Mouse (Mus musculus): ENCODE measurements around the gene Gpat3.

Gpat3 gene

DNA sequence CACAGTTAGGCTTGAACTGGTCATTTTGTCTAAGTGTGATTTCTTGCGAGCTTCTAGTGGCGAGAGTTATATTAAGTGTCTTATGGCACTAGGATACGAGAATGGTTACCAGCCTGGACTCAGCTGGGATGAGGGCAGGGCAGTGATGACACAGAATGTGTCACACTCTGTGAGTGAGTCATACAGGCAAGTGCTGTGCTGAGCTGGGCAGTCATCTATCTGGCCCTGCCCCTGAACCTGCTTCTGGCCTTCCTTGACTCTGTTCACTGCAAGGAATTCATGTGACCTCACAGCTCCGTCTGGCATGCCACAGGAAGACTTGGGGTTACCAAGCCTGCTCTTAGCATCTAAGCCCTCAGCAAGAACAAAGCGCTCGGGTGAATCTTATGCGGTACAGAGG, 16.3 kb downstream of the Gpat3 start:
- no peak for DNase-seq

DNA sequence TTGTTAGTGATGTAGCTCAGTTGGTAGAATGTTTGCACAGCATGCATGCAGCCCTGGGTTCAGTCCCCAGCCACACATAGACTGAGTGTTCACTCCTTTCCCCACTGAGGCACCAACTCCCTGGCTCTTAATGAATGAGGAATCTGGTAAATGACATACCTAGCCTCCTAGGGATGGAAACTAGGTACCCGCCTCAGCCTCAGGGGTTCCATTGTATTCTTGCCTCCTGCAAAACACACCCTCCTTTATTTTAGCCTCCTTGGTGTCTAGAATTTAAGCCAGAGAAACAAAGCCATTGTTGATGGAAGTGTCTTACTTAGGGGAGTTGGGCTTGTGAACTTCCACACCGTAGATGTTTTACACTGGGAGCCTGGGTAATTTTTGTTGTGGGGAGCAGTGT, 17.6 kb downstream of the Gpat3 start:
- no peak for DNase-seq

DNA sequence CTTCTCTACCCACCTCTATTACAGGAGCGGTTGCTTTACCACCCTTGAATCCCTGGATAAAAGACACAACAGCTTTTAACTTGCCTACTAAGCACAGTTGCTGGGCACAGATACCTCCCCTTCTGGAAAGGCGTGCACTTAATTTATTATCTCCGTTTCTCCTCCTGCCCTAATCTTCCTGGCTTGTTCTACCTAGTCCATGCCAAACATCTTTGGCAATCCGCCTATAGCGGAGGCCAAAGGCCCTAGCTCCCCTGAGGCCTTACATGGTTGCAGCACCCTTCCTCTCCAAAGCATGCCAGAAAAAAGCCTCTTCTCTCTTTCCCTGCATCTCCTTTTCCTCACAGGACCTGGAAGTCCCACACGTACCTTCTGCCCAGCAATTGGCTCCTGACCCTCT, 18.9 kb downstream of the Gpat3 start:
- DNase-seq = no peak

DNA sequence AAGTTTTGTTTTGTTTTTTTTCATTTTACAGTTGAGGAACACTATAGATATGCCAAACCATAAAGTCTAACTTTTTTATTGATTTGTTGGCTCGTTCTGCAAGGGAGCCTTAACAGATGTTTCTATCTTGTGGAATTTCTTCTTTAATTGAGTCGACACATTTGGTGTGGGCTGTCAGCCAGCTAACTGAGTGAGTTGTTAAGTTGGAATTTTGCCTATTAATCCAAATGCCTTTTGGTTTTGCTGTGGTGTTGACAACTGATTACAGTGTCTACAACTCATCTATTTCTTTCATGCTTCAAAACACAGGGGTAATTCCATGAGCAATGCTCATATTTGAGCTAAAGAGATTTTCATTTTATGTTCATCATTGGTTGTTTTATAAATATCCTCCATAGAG, 20.7 kb downstream of the Gpat3 start:
- no peak for DNase-seq

DNA sequence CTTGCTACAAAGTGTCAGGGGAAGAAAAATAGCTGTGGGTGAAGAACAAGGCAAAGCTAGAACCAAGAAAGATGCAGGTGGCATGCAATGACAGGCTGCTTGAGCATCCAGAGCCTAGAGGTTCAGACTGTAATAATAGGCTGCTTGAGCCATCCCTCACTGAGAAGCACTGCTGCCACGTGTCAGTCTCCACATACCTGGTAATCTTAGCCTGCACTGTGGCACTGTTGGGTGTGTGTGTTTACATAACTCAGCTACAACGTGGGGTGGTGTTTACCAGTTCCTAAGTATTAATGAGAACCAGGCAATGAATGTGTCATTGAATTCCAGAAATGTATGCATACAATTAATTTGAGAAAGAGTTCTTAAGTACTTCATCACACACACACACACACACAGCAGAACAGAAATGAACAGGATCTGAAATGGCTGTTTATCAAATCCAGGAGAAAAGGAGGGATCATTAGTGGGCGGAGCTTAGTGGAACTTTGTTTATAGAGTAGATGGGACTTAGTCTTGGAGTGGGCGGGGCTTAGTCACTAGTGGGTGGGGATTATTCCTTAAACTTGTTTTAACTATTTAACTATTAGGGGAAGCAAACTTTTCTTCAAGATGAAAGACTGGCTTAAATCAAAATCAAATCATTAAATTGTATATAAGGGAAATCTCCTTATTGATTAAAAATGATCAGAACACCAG, 23.8 kb downstream of the Gpat3 start:
- DNase-seq = no peak

DNA sequence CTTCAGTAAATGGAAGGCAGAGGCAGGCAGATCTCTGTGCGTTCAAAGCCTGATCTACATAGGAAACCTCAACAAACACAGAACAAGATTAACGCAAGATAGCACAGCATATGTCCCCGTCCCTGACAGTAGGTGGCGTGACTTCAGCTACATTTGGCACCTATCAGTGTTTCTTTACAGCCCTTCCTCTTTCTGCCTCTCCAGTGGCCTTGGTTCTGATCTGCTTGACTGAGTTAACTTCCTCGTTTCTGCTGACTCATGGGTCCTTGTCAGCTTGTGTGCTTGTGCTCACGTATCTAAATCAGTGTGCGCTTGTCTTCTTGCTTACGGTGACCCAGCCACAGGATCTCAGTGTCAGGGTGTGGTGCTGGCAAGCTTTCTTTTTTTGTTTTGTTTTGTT, 26.5 kb downstream of the Gpat3 start:
- no peak for DNase-seq

DNA sequence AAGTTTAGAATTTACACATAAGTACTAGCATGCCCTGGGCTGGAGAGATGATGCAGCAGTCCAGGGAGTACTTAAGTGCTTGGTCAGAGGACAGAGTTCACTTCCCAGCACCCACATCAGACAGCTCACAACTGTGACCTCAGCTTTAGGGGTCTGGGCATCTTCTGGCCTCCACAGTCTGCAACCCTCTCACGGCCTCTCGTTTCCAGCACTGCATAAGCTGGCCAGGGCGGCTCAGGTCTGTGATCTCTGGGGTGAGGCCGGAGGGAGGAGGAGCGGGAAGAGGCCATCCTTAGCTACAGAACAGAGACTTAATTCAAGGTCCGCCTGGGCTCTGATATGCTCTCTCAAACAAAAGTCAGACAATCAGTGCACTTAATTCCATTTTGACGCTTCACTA, 29.2 kb downstream of the Gpat3 start:
- no peak for DNase-seq

DNA sequence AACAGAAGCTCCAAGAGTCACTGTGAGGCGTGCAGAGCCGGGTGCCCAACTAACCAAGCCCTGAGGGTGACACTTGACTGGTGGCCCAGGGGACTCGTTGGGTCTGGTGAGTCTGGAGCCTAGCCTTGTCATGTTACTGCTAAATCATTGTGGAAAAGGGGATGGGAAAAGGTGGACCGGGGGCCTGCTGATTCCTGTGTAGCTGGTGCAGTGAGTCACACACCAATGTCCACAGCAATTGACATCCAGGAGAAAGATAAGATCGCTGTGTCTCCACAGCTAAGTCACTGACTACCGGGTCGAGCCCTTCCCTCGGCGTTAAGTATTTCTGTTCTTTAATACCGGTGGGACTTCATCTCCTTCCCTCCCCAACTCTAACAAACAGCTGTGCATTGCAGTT, 29.7 kb downstream of the Gpat3 start:
- no peak for DNase-seq

DNA sequence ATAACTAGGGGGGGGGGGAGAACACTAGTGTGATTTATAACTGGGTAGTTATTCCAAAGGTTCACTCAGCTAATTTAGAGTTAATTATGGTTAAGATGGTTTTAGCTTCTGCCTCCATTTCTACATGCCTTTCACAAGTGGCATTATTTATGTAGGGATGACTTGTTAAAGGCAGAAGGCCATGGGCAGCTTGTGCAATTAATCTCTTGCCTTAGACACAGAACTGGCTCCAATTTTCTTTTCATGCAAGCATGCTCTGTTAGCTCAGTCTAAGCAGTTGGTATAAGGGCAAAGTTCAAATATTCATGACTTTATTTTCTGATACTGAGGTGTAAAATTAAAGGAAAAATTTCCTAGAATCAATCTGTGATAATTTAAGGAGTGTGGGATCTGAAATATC, 31.5 kb downstream of the Gpat3 start:
- DNase-seq = no peak

DNA sequence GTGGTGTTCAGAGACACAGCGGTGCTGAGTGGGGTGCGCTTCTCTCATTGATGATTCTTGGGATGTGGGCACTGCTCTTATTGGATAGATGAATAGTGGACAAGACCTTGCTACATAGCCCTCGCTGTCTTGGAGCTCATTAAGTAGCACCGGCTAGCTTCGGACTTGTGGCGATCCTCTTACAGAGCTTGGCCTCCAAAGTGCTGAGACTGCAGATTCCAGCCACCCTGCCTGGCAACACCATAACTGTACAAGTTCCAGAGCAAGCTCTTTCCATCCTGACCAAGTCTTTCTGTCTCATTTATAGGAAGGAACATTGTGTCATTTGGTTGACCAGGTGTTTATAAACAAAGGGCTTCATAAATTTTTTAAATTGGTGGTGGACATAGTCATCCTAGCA, 39.7 kb downstream of the Gpat3 start:
- DNase-seq = no peak

DNA sequence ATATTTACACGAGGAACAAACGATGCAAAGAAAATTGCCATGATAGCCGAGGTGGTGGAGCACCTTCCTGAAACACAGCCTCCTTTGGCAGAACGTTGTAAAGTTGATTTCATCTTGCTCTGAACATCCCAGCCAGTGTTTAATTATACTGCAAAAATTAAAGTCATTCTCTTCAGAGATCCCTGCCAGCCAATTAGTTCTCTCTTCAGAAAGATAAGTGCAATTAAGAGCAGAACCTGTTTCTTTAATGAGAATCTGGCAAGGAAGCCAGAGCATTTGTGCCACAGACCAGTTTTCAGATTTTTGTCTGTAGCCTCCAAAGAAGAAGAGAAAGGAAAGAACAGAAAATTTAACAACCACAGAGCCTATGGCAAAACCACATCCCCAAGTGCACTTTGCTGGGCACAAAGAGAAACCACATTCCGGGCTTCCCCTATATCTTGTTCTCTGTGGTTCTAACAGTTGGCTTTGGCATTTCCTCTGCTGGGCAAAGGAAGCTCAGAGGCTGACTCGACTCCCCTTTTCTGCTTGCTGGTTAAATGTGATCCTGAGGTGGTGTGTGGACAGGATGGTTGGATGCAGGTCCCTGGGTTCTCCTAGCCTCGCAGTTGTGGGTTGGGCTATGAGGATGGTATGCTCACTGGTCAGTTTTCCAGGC, 40.9 kb downstream of the Gpat3 start:
- no peak for DNase-seq

DNA sequence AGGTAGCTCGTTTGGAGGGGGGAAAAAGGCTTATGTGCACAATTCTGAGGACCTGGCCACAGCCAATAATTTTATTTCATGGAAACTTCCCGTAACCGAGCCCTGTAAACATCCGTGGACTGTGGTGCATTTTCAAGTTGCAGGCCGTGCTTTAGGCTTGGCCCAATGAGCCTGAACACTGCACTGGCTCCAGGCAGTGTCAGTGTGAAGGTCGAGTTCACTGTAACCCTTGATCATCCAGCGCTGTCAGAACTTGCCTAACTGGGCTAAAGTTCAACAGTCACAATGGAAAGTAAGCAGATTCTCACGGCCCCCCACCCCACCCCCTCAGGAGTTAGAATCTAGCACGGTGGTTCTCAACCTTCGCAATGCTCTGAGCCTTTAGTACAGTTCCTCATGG, 50.7 kb downstream of the Gpat3 start:
- DNase-seq = no peak

DNA sequence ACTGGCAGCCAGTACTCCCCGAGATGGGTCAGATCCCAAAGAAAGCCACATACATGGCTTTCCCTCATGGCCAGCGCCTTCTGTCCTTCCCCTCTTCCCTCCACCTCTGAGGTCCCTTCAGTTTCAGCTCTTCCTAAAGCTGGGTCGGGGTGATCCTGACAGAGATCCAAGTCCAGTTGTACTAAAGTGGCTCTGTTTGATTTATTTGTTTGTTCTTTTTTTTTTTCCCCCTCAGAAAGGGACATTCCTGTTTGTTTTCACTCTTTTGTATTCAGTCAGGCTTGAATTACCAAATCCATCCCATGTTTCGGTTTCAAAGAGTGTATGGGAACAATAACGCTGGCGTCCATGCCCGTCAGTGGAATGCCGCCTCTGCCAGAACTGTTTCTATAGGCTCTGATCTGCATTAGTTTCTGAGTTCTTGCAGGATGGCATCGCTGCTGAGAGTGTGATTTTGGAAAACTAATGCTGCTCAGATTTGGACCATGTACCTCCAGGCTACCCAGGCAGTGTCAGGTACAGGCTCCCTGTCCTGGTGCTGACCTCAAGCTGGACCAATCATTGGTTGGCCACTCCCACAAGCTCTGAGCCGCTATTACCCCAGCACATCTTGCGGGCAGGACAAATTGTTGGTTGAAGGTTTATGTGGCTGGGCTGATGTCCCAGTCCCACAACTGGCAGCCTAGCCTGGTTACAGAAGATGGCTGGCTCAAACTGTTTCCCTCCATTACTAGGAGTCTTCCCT, 54.4 kb downstream of the Gpat3 start:
- DNase-seq = no peak

DNA sequence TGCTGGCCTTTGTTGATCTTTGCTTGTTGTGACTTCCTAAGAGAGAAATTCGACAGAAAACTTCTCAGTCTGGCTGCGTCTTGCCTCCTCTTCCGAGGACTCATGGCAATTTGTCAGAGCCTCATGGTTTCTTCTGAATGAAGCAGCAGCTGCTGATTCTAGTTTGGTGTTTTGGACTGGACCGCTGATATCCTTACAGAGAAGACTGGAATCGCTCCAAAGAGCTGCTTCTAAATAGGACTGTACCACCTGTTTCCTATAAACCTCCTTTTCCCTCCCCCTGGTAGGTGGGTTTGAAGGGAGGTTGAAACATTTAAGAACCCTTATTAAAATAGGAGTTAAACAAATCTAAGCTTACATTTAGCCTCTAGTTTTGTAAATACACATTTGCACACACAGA, 55.5 kb downstream of the Gpat3 start:
- DNase-seq = no peak

DNA sequence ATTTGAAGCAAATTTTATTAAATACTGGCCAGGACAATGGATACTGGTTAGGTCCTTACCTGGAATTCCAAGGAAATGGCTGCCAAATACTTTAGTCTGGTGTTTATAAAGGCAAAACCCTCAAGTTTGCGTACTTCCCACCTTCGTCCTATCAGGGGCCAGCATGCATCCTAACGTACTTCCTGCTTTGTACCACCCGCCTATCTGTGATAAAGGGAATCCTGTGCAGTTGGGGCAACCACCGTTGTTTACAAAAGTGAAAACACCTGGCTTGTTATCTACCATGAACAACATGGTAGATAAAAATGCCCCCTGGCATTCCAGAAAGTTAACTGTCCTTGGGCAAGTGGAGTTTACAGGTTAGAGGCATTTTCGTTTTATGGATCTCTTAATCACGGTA, 63.0 kb downstream of the Gpat3 start:
- no peak for DNase-seq

DNA sequence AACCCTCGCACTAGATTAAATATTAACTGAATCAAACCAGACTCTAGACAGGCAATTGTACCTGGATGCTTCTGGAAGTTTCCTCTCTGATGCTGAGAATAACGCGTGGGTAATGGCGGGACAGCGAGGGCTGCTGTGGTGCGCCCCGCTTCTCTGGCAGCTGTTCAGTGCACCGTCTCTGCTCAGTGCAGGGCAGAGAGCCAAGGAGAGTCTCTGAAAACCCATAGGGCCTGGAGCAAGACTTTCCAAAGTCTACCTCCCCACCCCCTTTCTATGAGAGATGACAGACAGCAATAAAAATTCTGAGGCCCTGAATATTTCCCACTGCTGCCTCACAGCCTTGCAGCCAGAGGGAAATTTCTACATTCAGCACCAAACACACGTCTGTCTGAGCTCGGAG, 63.4 kb downstream of the Gpat3 start:
- no peak for DNase-seq

DNA sequence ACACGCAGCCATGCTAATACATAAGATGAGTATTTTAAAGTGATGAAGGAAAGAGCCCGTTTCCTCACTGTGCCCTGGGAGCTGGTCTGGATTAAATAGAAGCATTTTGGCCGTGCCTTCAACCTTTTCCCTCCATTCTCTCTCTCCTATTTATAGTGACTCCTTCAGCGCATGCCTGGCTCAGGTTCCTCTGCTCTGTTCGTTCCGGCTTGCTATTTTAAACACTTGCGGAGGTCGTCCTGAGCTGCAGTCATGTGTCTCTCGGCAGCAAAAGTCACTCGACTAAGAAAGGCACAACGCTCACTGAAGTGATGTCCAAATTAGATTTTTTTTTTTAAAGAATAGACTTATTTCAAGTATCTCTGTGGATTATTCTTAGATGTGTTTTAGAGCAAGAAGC, 64.2 kb downstream of the Gpat3 start:
- no peak for DNase-seq

DNA sequence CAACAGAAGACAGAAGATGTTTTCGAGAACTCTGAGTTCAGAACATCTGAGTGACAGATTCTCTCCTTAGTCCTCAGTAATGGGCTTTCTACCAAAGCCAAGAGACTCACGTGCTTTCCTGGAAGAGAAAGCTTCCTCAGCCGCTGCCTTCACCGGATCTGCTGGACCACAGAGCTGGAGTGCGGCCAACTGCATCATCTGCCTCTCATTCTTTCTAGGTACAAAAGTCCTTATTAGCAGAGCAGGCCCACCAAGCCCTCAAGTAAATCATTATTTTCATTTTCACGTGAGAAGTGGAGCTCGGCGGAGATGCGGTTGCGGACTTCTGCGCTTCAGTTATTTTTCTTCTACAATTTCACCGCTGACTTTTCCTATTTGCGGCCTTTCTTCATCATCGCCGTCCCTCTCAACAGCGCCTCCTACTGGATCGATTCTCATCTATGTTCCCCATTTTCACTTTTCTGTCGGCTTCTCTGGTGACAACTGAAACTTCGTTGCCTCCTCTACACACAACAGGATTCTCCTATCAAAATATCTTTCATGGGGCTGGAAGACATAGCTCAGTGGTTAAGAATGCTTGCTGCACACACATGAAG, 66.1 kb downstream of the Gpat3 start:
- no peak for DNase-seq

DNA sequence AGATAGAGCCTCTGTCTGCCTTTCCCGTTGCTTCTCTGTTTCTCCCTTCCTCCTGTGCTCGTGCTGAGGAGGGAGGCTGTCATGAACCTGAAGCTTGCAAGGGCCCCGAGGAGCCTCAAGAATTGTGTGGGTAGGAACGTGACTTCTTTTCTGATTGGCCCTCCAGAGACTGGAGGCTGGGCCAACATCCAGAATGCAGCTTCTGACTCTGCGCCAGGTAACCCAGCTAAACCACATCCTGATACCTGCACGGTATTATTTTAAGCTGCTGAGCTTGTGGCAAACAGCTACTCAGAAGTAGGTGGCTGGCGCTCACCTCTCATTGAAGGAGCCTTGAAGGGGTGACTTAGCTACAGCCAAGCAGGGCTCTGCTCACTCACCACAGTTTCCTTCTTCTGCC, 66.9 kb downstream of the Gpat3 start:
- DNase-seq = no peak

DNA sequence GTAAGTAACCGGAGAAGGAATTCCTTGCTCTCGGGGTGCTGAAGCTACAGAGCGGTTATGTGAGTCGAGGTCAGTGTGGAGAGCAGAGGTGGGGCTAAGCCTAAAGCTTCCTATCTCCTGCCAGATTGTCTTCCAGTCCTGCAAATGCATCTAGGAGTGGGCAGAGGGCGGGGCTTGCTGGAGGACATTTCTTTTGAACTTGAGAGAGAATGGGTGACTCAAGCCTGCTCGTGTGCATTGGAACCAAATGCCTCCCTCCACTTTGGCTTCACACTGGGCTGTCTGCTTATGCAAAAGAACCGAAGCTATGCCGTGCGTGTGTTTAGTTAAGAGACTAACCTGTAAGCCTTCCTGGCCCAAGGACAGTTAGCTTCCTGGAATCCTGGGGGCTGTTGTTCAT, 67.8 kb downstream of the Gpat3 start:
- DNase-seq = no peak

DNA sequence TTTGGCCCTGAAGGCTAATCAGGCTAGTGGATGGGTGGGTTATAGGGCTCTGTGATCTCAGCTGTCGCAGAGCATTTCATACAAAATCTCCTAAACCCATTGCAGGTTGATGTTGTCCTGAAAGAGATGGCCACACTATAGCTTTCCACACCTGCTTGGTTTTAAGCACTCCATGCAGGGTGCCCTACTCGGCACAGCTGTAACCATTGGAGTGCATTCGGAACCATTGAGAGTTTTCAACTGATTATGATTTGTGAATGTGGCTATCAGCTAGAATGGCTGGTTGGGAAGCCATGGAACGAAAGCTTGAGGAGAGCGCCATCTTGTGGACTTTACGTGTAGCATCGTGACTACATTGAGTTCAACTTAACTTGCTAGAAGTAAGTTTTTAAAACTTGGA, 69.5 kb downstream of the Gpat3 start:
- peak; percentile 10 for DNase-seq

DNA sequence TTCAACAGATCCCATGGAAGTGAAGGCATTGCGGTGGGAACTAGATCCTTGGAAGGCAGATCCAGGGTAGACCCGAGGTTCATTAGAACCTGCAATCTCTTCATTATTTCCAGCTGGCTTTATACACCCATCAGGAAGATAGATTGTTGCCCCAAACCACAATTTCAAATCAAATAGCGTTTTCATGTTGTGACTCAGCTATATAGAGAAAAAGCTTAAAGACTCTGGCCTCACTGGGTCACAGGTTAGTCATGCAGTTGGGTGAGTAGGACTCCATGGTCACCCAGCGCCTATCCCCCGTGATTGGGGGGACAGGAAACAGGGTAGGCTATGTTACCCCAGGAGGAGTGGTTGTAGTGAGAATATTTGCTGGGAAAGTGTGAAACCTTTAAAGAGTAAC, 69.9 kb downstream of the Gpat3 start:
- no peak for DNase-seq

DNA sequence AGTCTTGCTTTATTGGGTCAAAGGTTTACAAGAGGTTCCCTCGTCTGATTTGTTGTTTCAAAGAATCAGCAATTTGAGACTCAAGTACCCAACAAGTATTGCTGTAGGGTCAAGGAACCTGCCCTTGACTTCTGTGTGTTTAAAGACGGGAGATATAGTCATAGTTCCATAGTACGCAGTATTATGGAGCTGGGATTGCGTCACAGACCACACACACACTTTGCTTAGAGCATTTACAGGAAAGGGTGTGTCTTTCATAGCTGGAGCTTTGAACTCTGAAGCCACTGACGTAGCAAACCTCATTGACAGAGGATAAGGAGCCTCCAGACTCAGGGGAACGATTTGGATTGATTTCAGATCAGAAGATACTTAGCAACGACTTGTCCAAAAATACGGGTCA, 70.9 kb downstream of the Gpat3 start:
- no peak for DNase-seq

DNA sequence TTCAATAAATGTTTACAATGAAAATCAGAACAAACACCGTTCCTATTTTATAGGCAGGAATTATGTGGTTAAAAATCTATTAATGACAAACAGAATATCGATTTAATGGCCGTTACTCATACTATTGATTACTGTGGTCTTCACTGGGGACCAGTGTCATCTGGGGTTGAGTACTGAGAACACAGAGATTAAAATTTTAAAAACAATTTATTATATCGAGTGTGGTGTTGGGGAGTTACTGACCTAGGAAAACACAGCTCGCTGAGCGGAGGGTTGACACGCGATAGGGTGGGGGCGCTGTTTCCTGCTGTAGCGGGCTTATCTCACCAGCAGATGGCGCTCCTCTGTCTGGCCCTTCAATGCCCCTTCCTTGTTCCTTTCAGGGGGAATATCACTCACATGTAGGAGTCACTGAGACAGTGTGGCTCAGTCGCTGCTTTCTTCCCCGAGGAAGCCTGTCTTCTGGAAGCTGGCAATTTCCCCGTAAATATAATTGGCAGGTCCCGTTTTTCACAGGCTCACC, 71.8 kb downstream of the Gpat3 start:
- DNase-seq = peak; percentile 20

All from cerebellum, adult 11 months (tissue).